Mouse (Mus musculus) CH12.LX (cell line): ENCODE measurements around the gene Cntrob. TPM values are rescaled to one million over a fixed set of nuclear protein-coding genes. Genes with fewer than 3 reads are reported as not detected.

ENCODE experiments used
- DNase-seq: peaks from one replicate; pipeline ENCODE4 v3.0.0-alpha.2; 2013; ENCODE audit errors: extremely low read depth
- H3K27ac ChIP-seq: 2 replicates; pipeline ENCODE4 v1.5.1; 2012; ENCODE audit warnings: low read depth, mild to moderate bottlenecking, control low read depth, moderate library complexity; ENCODE audit not compliant: insufficient read depth
- H3K27me3 ChIP-seq: replicated peaks from 2 replicates; pipeline ENCODE3; 2012; ENCODE audit warnings: inconsistent platforms
- H3K36me3 ChIP-seq, 2 experiments: replicated peaks in 1 of 2; 2 replicates each; pipeline versions ENCODE3 to v1.6.1; 2012; ENCODE audit warnings: inconsistent platforms in 1 of 2, low read length in 1 of 2, mild to moderate bottlenecking in 1 of 2, mixed read lengths in 1 of 2, moderate library complexity in 1 of 2; ENCODE audit not compliant: control insufficient read depth in 1 of 2, insufficient read depth in 1 of 2
- H3K4me1 ChIP-seq, 2 experiments: 2 replicates each; pipeline ENCODE4 v1.6.1; 2012; ENCODE audit warnings: inconsistent platforms in 1 of 2, moderate library complexity in 1 of 2; ENCODE audit not compliant: insufficient read depth in 2 of 2, control insufficient read depth in 1 of 2
- H3K4me2 ChIP-seq: 2 replicates; pipeline ENCODE4 v1.6.1; 2012; ENCODE audit warnings: low read depth, mild to moderate bottlenecking, control low read depth; ENCODE audit not compliant: poor library complexity, insufficient read depth, severe bottlenecking
- H3K4me3 ChIP-seq, 3 experiments: fragments of 150-350 bp in 1 of 3; sonication (generic) in 1 of 3; replicated peaks in 1 of 3; 2 replicates each; pipeline versions ENCODE3 to v1.5.1; 2011 to 2012; ENCODE audit warnings: low read depth in 2 of 3, low read length in 2 of 3, mild to moderate bottlenecking in 2 of 3, moderate library complexity in 2 of 3, control low read depth in 1 of 3, improper control_type of control experiment in 1 of 3, inconsistent platforms in 1 of 3, mixed read lengths in 1 of 3; ENCODE audit not compliant: poor library complexity in 1 of 3
- H3K79me2 ChIP-seq: replicated peaks from 2 replicates; pipeline ENCODE4 v1.6.1; 2012; ENCODE audit warnings: mild to moderate bottlenecking, moderate library complexity; ENCODE audit not compliant: control insufficient read depth, poor library complexity, insufficient read depth, severe bottlenecking; ENCODE audit errors: extremely low read depth
- H3K9ac ChIP-seq: 2 replicates; pipeline ENCODE4 v1.6.1; 2012; ENCODE audit warnings: low read depth, mild to moderate bottlenecking, control low read depth, moderate library complexity; ENCODE audit not compliant: insufficient read depth
- H3K9me3 ChIP-seq: replicated peaks from 2 replicates; pipeline ENCODE3; 2012; ENCODE audit warnings: low read length, inconsistent platforms, mixed read lengths
- CHD1 ChIP-seq: IDR thresholded peaks from 2 replicates; pipeline ENCODE4 v1.6.1; 2012; ENCODE audit warnings: low read depth, low read length, improper control_type of control experiment, inconsistent platforms
- E2F4 ChIP-seq: IDR thresholded peaks from 2 replicates; pipeline ENCODE4 v1.6.1; 2011; ENCODE audit warnings: low read depth, low read length, improper control_type of control experiment; ENCODE audit not compliant: insufficient replicate concordance
- GABPA ChIP-seq: IDR thresholded peaks from 2 replicates; pipeline ENCODE4 v1.6.1; 2012; ENCODE audit warnings: low read depth, low read length, improper control_type of control experiment, inconsistent platforms; ENCODE audit not compliant: insufficient replicate concordance
- IRF4 ChIP-seq: IDR thresholded peaks from 2 replicates; pipeline ENCODE4 v1.6.1; 2014; ENCODE audit warnings: low read depth, mild to moderate bottlenecking, inconsistent platforms, low read length, improper control_type of control experiment
- MAX ChIP-seq: IDR thresholded peaks from 2 replicates; pipeline ENCODE4 v1.6.1; 2011; ENCODE audit warnings: low read length, improper control_type of control experiment
- MEF2A ChIP-seq: IDR thresholded peaks from 2 replicates; pipeline ENCODE4 v1.6.1; 2014; ENCODE audit warnings: low read depth, mild to moderate bottlenecking, inconsistent platforms, low read length, improper control_type of control experiment, borderline replicate concordance
- NELFE ChIP-seq: IDR thresholded peaks from 2 replicates; pipeline ENCODE4 v1.6.1; 2011; ENCODE audit warnings: low read depth, low read length, improper control_type of control experiment
- POLR2AphosphoS2 ChIP-seq: IDR thresholded peaks from 2 replicates; pipeline ENCODE4 v1.6.1; 2011; ENCODE audit warnings: low read depth, low read length, improper control_type of control experiment
- SMC3 ChIP-seq: IDR thresholded peaks from 2 replicates; pipeline ENCODE4 v1.6.1; 2011; ENCODE audit warnings: low read depth, low read length, improper control_type of control experiment
- TBP ChIP-seq: conservative IDR thresholded peaks from 2 replicates; pipeline ENCODE4 v1.6.1; 2011; ENCODE audit warnings: low read depth, low read length, improper control_type of control experiment
- UBTF ChIP-seq: IDR thresholded peaks from 2 replicates; pipeline ENCODE4 v1.6.1; 2012; ENCODE audit warnings: low read depth, mild to moderate bottlenecking, inconsistent platforms, low read length, improper control_type of control experiment, moderate library complexity
- USF1 ChIP-seq: IDR thresholded peaks from 2 replicates; pipeline ENCODE4 v1.6.1; 2014; ENCODE audit warnings: low read depth, mild to moderate bottlenecking, inconsistent platforms, low read length, improper control_type of control experiment
- USF2 ChIP-seq: conservative IDR thresholded peaks from 2 replicates; pipeline ENCODE4 v1.6.1; 2011; ENCODE audit warnings: low read depth, low read length, improper control_type of control experiment
- ZNF384 ChIP-seq: IDR thresholded peaks from 2 replicates; pipeline ENCODE4 v1.6.1; 2012; ENCODE audit warnings: low read depth, low read length, improper control_type of control experiment, inconsistent platforms
- dilution Hi-C: fragments of 300-500 bp; cut with MboI; formaldehyde crosslinking; loops from 2 replicates; pipeline ENCODE4 v1.14.3; 2020; ENCODE audit warnings: low sequenced_read_pairs; ENCODE audit not compliant: extremely low pct_unique_long_range_greater_than_20kb, extremely low pct_ligation_motif_present
- in situ Hi-C: fragments of 300-500 bp; cut with MboI; formaldehyde crosslinking; loops from 3 replicates; pipeline ENCODE4 v1.14.3; 2019; ENCODE audit warnings: low sequenced_read_pairs, low pct_ligation_motif_present, low pct_unique_long_range_greater_than_20kb, mixed read lengths
- polyA plus RNA-seq: library from polyadenylated mRNA; unstranded; fragments of >175 nt; gene quantifications from 2 replicates; pipeline ENCODE4 v1.2.1, GENCODE M21; 2012; ENCODE audit warnings: low read depth; ENCODE audit not compliant: insufficient read length
- total RNA-seq, 2 experiments: library from RNA; depleted of rRNA; stranded (reverse); fragments of 300-350 nt in 1 of 2; fragments of >200 nt in 1 of 2; gene quantifications; 2 replicates each; pipeline ENCODE4 v1.2.3; 2012 to 2014

Gene Cntrob
- total and polyA plus RNA-seq, 3 experiments, result 16.4 to 36.6 (median 18.9) TPM

GRCm38 (mm10) chr11:69302817-69303216, 20.8 kb downstream of the Cntrob start:
- Histone ChIP-seq H3K27ac (no peak overlapping the region), H3K4me3 (no peak overlapping the region), H3K9me3 (no peaks in the 10 kb centered on the region), H3K4me2 (no peak overlapping the region), H3K36me3 (peaks cover 48 to 88% of the 10 kb centered on the region in 2 experiments), H3K27me3 (no peaks in the 10 kb centered on the region), H3K9ac (no peak overlapping the region), H3K79me2 (no peaks in the 10 kb centered on the region), H3K4me1 (peaks cover 3 to 12% of the 10 kb centered on the region in 2 experiments; a peak in 3 of 4 replicates)
- no peak for TF ChIP-seq E2F4
- dilution Hi-C loops, result no loop called here
- no peak for DNase-seq
- in situ Hi-C loops, result no loop called here

- in situ Hi-C loops (no loop called here), dilution Hi-C loops (no loop called here)
- H3K4me3 ChIP-seq, result no peak overlapping the region
- H3K9me3 ChIP-seq, result no peaks in the 10 kb centered on the region
- H3K9ac ChIP-seq, result no peak overlapping the region
- peaks cover 28 to 72% of the 10 kb centered on the region in 2 experiments for H3K36me3 ChIP-seq
- no peaks in the 10 kb centered on the region for H3K79me2 ChIP-seq
- DNase-seq, result no peak
- peaks cover 0 to 3% of the 10 kb centered on the region in 2 experiments; a peak in 1 of 4 replicates for H3K4me1 ChIP-seq
- H3K27me3 ChIP-seq, result no peaks in the 10 kb centered on the region
- H3K27ac ChIP-seq, result no peak overlapping the region
- H3K4me2 ChIP-seq, result no peak overlapping the region
- TF ChIP-seq UBTF (no peak), IRF4 (no peak), POLR2AphosphoS2 (no peak), ZNF384 (no peak), TBP (no peak), GABPA (no peak), USF1 (no peak), MAX (no peak)
Measured at GRCm38 (mm10) chr11:69298231-69298630, 25.3 kb downstream of the Cntrob start.

- H3K4me1 ChIP-seq, result peaks cover 0 to 3% of the 10 kb centered on the region in 2 experiments; a peak in 1 of 4 replicates
- H3K27ac ChIP-seq, result no peak overlapping the region
- no peak for DNase-seq
- H3K27me3 ChIP-seq, result no peaks in the 10 kb centered on the region
- peaks cover 23 to 68% of the 10 kb centered on the region in 2 experiments for H3K36me3 ChIP-seq
- H3K9ac ChIP-seq, result no peak overlapping the region
- H3K4me3 ChIP-seq, result no peak overlapping the region
- no peak for TF ChIP-seq MEF2A
- no peak for TF ChIP-seq USF2
- no peak for TF ChIP-seq NELFE
- TF ChIP-seq CHD1, result no peak
- TF ChIP-seq MAX, result no peak
- no peak for TF ChIP-seq SMC3
- dilution Hi-C loops (no loop called here), in situ Hi-C loops (no loop called here)
- H3K79me2 ChIP-seq, result no peaks in the 10 kb centered on the region
- H3K9me3 ChIP-seq, result no peaks in the 10 kb centered on the region
- H3K4me2 ChIP-seq, result no peak overlapping the region
Measured at GRCm38 (mm10) chr11:69297799-69298198, 25.8 kb downstream of the Cntrob start.
